Mouse (Mus musculus) thymus, postnatal 10 days (tissue): ENCODE data around the gene Pih1d1.
A peak's percentile ranks its signal among the peaks of the same experiment; 100 is the strongest.

Source experiments
- DNase-seq, 2 experiments: peaks; one replicate each; pipeline ENCODE4 v3.0.0; 2021; ENCODE audit warnings: low spot score in 2 of 2

Pih1d1 gene

DNA sequence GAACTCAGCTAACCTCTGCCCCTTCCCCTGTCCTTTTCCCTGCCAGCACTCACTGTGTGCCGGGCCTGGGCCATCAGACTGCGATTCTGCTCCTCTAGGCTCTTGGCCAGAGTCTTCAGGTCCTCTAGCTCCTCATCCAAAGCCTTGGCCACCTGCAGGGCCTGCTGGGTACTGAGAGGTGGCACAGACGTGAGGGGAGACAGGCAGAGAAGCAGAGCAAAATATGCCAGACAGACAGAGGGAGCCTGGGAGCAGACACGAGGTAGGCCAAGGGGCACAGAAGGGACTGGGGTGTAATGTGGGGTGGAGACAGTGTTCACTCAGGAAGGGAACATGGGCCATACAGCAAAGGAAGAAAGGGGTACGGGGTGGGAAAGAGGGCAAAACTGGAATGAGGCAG lies 39.3 kb downstream of the Pih1d1 start:
- no peak for DNase-seq

DNA sequence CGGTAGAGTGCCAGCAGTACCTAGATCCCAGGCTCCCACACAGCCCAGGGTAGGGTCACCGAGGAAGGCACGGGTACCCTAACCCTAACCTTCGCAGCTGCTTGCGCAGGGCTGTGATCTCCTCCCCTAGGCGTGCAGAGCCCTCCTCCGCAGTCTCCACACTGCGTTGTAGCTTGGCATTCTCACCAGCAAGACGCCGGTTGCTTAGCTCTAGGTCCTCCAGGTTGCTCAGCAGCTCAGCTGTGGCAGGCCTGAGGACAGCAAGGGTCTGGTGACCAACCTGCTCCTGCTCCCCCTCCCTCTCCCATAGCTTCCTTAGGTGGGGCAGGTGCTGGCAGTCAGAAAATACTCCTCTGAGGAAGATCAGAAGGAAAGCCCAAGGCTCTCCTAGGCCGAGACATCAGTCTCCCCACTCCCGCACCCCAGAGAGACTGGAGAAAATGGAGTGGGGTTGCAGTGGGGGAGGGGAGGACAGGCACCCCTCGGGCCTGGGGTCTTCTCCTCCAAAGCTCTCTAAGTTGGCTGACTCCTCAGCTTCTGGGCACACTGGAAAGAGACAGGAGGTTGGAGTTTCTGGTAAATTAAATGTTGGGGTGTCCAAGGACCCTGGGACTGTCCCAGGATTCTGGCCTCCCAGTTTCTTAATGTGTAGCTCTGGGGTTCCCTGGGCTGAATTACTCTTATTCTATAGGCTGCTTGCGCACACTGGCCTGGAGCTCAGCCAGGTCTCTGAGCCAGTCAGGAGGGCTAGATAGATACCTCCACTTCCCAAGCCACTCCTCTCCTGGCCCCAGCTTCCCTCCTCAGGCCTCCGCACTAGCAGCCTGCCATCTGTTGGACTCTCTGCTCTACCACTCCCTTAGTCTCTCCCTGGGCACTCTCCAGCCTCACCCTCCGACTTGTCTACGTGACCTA lies 40.0 kb downstream of the Pih1d1 start:
- DNase-seq, result no peak

DNA sequence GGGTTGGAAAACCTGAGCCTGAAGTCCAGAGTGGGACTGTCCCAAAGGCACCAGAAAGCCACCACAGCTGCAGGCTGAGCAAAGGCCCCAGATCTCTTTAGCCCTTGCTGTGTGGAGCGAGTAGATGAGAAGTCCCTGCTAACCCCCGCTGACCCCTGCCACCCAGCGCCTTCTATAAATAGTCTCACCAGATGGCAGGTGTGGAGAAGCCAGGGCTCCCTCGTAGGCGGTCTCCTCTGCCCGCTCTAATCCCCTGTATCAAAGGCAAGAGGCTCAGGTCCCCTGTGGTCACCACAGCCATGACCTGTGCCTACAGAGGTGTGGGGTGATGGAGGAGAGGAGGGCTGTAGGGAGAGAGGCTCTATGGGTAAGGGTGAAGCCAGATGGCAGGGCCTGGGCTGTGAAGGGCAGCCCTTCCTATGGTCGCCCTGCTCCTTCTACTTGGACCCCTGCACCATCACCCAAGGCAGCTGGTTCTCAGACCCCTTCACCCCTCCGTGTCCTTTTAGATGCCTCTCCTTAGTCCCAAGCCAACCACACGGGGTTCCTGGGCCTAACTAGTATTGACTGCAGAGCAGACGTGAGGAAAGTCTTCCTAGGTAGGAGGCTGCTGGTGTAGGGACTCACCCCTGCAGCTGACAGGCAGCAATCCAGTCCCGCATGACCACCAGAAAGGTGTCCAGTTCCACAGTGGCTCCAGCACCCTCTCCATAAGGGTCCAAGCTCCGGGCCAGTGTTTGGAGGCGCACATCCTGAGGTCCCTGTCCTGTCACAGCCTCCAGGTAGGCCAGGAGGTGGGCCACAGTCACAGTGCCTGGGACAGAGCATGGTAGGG lies 41.5 kb downstream of the Pih1d1 start:
- DNase-seq, result no peak

DNA sequence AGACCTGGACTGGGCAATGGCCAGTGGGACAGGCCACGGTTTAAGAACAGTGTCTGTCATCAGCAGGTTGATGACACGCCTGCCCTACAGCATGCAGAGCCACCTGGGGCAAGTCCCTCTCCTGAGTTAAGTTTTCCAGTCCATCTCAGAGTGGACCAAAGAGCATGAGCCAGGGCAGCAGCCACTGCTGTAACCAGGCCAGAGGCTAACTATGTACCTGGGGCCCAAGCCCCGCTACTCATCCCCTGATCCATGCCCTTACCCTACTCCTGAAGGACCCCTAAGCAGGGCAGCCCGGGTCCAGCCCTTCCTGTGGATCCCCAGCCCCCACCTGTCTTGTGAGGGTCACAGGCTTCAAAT lies 42.1 kb downstream of the Pih1d1 start:
- DNase-seq, result no peak

DNA sequence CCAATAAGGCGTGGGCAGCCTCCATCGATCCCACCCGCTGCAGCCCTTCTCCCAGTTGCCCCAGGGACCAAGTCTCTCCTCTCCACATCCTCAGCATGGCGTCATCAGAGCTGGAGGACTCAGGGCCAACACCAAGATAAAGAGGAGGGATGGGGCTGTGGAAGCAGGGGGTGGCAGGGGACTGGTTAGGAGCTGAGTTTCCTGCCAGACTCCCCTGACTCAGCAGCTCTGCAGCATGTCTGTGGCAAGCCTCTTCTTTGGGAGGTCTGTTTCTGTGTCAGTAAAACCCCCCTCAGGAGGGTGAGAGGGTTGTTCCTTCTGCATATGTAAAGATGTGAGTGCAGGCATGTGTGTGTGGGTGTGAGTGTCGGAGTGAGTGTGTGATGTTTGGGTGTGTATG lies 42.9 kb downstream of the Pih1d1 start:
- no peak for DNase-seq

DNA sequence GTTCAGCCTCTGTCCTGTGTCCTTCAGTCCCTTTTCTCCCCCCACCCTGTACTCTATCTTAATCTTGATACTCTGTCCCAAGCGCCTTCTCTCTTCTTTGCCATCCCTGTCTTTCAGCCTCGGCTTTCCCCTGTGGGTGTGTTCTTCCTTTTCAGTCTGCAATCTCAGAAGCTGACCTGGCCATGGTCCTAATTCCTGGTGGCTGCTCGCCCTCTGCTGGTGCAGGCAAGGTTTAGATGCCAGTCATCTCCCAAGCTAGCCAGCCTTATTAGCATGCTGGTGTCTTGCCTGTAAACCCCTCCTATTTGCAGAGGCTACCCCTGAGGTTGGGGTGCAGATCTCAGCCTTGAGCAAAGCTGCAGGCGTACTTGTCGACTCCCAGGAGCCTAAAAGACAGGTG lies 44.3 kb downstream of the Pih1d1 start:
- no peak for DNase-seq

DNA sequence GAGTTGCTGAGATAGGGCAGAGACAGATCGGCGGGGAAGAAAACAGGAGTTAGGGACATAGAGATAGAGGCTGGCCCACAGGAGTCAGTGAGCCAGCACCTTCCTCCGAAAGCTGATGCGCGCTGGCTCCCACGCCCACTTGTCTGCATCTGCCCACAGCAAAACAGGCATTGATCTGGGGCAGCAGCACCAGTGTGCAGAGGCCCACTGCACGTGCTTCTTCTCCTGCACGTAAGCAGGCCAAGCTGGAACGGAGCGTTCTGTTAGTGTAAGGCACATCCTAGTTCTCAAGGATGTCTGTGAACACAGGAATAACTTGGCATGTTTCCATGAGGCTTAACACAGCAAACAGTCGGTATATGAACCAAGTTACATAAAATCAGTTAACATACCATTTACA lies 44.9 kb downstream of the Pih1d1 start:
- DNase-seq, result no peak

DNA sequence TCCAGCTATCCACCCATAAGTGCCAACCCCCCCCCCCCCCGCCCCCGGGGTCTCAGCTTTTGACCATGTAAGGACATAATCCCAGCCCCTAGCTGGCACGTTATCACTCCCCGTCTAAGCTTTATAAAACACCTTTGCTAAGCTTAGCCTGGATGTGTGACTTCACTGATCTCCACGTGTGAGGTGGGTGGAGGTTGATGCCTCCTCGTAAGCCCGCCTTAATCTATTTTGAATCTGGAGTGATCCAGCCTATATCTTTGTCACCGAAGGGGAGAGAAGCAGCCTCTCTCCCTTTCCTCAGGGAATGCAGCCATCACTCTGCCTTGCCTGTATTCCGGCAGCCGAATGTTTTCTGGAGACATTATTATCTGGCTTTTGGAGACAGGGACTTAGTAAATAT lies 48.6 kb downstream of the Pih1d1 start:
- no peak for DNase-seq

- DNase-seq, result peak; percentile 91 to 92
Observed at GRCm38 (mm10) chr7:45204380-45205143, 50.5 kb downstream of the Pih1d1 start, which contains the start of gene Ccdc155. Ccdc155 (minus strand) TSS chr7:45204892.

DNA sequence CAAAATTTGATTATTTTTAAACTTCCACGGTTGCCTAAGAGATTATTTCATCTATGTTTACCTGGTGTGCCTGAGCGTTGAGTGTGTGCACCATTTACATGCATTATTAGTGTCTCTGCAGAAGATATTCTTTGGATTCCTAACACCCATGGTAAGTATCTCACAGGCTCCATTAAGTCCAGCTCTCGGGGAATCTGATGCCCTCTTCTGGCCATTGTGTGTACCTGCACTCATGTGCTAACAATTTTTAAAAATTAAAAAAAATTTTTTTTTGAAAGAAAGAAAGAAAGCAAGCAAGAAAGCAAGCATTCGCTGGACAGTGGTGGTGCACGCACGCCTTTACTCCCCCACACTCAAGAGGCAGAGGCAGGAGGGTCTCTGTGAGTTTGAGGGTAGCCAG lies 54.2 kb downstream of the Pih1d1 start:
- DNase-seq, result no peak
